Mouse (Mus musculus) ES-E14 (cell line): Measurements from ENCODE around the gene Sytl3. TPM values are rescaled to one million over a fixed set of nuclear protein-coding genes. Genes with fewer than 3 reads are reported as not detected.
"Not testable (repeated sequence)": the region's sequence is repeated elsewhere in the genome, so short reads cannot be mapped to it uniquely, and the experiment has no call there.

Experiments used
- DNase-seq: peaks from one replicate; pipeline ENCODE4 v3.0.0-alpha.2; 2013; ENCODE audit warnings: low read depth, low spot score
- H3K27ac ChIP-seq: 2 replicates; pipeline ENCODE4 v1.5.1; 2012; ENCODE audit warnings: low read depth, mild to moderate bottlenecking, low read length, moderate library complexity, mixed read lengths; ENCODE audit not compliant: poor library complexity, insufficient read depth, severe bottlenecking
- H3K36me3 ChIP-seq: 2 replicates; pipeline ENCODE4 v1.6.1; 2012; ENCODE audit warnings: mild to moderate bottlenecking, low read length, moderate library complexity, mixed read lengths; ENCODE audit not compliant: control insufficient read depth, poor library complexity, insufficient read depth, severe bottlenecking
- H3K4me1 ChIP-seq, 2 experiments: fragments of 150-350 bp in 1 of 2; sonication (generic) in 1 of 2; 2 replicates each; pipeline ENCODE4 v1.6.1; 2012; ENCODE audit warnings: low read length in 2 of 2, mild to moderate bottlenecking in 1 of 2, mixed read lengths in 1 of 2; ENCODE audit not compliant: control insufficient read depth in 2 of 2, insufficient read depth in 2 of 2, poor library complexity in 1 of 2
- H3K4me3 ChIP-seq, 2 experiments: fragments of 150-350 bp in 1 of 2; sonication (generic) in 1 of 2; 2 replicates each; pipeline ENCODE4 v1.5.1; 2012; ENCODE audit warnings: low read length in 2 of 2, low read depth in 1 of 2, mild to moderate bottlenecking in 1 of 2, mixed read lengths in 1 of 2; ENCODE audit not compliant: insufficient read depth in 1 of 2, poor library complexity in 1 of 2, severe bottlenecking in 1 of 2
- H3K9ac ChIP-seq: 2 replicates; pipeline ENCODE4 v1.6.1; 2012; ENCODE audit warnings: low read depth, mild to moderate bottlenecking, low read length, mixed read lengths; ENCODE audit not compliant: poor library complexity, insufficient read depth, severe bottlenecking
- H3K9me3 ChIP-seq: fragments of 150-350 bp; sonication (generic); 2 replicates; pipeline ENCODE4 v1.6.1; 2012; ENCODE audit warnings: low read depth, mild to moderate bottlenecking, low read length; ENCODE audit not compliant: control insufficient read depth, insufficient read depth
- in situ Hi-C, 2 experiments: fragments of 600-800 bp; cut with MboI; formaldehyde crosslinking; loops; one replicate each; pipeline ENCODE4 v1.15.1; 2025; ENCODE audit warnings: low sequenced_read_pairs in 2 of 2, inconsistent platforms in 1 of 2; ENCODE audit not compliant: unreplicated experiment in 2 of 2
- total RNA-seq: library from RNA; depleted of rRNA; stranded (reverse); fragments of 300-350 nt; gene quantifications from 2 replicates; pipeline ENCODE4 v1.2.3, GENCODE M21; 2012

Gene Sytl3
- total RNA-seq, 1 experiment, result 7.0 TPM

- H3K27ac ChIP-seq, H3K36me3 ChIP-seq, H3K9ac ChIP-seq, DNase-seq, in situ Hi-C loops, H3K9me3 ChIP-seq, H3K4me3 ChIP-seq, H3K4me1 ChIP-seq: not testable (repeated sequence)
Measured at GRCm38 (mm10) chr17:6686299-6686971, 27.5 kb downstream of the Sytl3 start.

GRCm38 (mm10) chr17:6689344-6689743 is 30.5 kb downstream of the Sytl3 start:
- H3K9ac ChIP-seq, H3K4me3 ChIP-seq, H3K36me3 ChIP-seq, H3K4me1 ChIP-seq, in situ Hi-C loops, H3K9me3 ChIP-seq, H3K27ac ChIP-seq, DNase-seq: not testable (repeated sequence)

- H3K4me1 ChIP-seq, H3K27ac ChIP-seq, H3K4me3 ChIP-seq, H3K9me3 ChIP-seq, H3K9ac ChIP-seq, in situ Hi-C loops, H3K36me3 ChIP-seq: not testable (repeated sequence)
- peak; percentile 29 for DNase-seq
Measured at GRCm38 (mm10) chr17:6691596-6691995, 32.7 kb downstream of the Sytl3 start.

DNA sequence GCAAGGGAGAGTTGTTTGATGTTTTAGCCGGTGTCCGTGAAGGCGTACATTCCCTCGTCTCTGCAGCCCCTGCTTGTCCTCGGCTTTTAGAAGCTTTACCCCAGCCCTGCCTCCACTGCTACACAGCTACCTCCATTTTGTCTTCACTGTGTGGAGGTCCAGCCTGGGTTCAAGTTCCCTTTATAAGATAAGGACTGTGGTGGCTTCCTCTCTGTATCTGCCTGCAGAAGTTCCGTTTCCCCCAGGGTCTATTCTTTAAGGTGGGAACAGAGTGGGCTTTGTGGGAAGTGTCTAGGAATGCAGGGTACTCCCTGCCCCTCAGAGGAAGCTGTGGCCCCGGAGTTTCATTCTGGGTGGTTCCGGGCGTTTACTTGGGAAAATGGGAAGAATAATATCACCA is 36.8 kb downstream of the Sytl3 start:
- H3K27ac ChIP-seq, in situ Hi-C loops: not testable (repeated sequence)

GRCm38 (mm10) chr17:6696521-6696920 is 37.6 kb downstream of the Sytl3 start:
- H3K36me3 ChIP-seq, H3K27ac ChIP-seq, H3K4me1 ChIP-seq, H3K9me3 ChIP-seq, H3K4me3 ChIP-seq, in situ Hi-C loops, DNase-seq: not testable (repeated sequence)
- peak overlapping the region; percentile 16; the same call in 1 of the 2 replicates for H3K9ac ChIP-seq

More for the DNA sequence above, 36.8 kb downstream of the Sytl3 start:
- not testable (repeated sequence) for DNase-seq, H3K9me3 ChIP-seq, H3K4me1 ChIP-seq, H3K9ac ChIP-seq, H3K4me3 ChIP-seq, H3K36me3 ChIP-seq

- H3K4me3 ChIP-seq, H3K9me3 ChIP-seq, H3K9ac ChIP-seq, H3K36me3 ChIP-seq, H3K4me1 ChIP-seq, H3K27ac ChIP-seq, in situ Hi-C loops: not testable (repeated sequence)
- DNase-seq, result peak; percentile 21
Measured at GRCm38 (mm10) chr17:6697224-6697775, 38.4 kb downstream of the Sytl3 start.

DNA sequence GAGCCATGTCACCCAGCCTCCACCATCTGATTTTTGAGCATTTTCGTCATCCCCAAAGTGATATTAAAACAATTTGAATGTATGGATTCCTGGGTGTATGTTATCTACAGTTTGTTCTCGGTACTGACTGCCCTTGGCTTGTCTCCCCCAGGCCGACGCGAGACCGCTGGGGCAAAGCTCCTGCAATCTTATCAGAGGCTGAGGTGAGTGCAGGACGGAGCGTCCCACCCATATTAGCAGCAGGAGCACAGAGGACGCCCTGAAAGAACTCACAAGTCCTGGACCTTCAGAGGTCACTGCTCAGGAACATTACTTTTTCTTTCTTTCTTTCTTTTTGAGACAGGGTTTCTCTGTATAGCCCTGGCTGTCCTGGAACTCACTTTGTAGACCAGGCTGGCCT is 40.6 kb downstream of the Sytl3 start:
- in situ Hi-C loops, DNase-seq, H3K4me1 ChIP-seq, H3K36me3 ChIP-seq, H3K4me3 ChIP-seq, H3K9me3 ChIP-seq, H3K27ac ChIP-seq, H3K9ac ChIP-seq: not testable (repeated sequence)

- H3K9ac ChIP-seq, H3K4me1 ChIP-seq, H3K36me3 ChIP-seq, in situ Hi-C loops, H3K27ac ChIP-seq, DNase-seq, H3K4me3 ChIP-seq, H3K9me3 ChIP-seq: not testable (repeated sequence)
Measured at GRCm38 (mm10) chr17:6700077-6700476, 41.2 kb downstream of the Sytl3 start.
